Mouse (Mus musculus): ENCODE data around the gene Cd36. TPM values are rescaled to one million over a fixed set of nuclear protein-coding genes. Genes with fewer than 3 reads are reported as not detected.

Gene Cd36
- total and polyA plus RNA-seq, 2 experiments from 2014 or later: 2.2 to 2.6 TPM

- no peaks in the 10 kb centered on the region for H3K4me1 ChIP-seq (ENCODE audit: insufficient read depth, low read length)
- no peaks in the 10 kb centered on the region for H3K36me3 ChIP-seq (ENCODE audit: insufficient read depth, low read length)
- no peak overlapping the region for H3K4me2 ChIP-seq (ENCODE audit: low read depth, low read length, poor library complexity, severe bottlenecking)
- WGBS: 94% methylated on average over 3 of the region's 3 CpGs
- H3K9me3 ChIP-seq (ENCODE audit: low read length): no peaks in the 10 kb centered on the region
- ATAC-seq (ENCODE audit: low FRiP score) (no peak), DNase-seq (ENCODE audit: low spot score) (no peak)
- no peak for TF ChIP-seq CTCF (IDR thresholded peaks at IDR 0.05)
- no peak overlapping the region for H3K9ac ChIP-seq (replicated peaks; ENCODE audit: low read length, poor library complexity, severe bottlenecking)
- no peak overlapping the region for H3K27ac ChIP-seq (ENCODE audit: low read depth, low read length)
- no peak overlapping the region for H3K4me3 ChIP-seq (ENCODE audit: low read depth, low read length)
- no peaks in the 10 kb centered on the region for H3K27me3 ChIP-seq (ENCODE audit: insufficient read depth, low read length)
Measured at GRCm38 (mm10) chr5:17843921-17844320, 44.7 kb downstream of the Cd36 start.

DNA sequence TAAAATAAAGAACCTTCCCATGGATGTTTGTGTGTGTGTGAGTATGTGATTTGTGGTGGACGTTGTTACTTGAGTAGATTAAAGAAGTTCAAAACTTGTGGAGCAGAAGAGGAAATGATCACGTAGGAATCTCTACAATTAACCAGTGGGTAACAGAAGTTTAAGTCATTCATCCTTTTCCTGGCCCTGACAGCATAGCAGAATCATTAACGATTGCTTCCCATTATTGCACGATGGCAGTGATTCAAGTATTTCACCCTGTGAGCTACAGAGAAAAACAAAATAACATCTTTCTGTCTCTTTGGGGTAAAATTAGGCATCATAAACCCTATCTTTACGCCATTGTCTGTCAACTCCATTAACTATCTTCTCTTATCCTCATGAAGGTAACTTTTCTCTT lies 45.3 kb downstream of the Cd36 start:
- Histone ChIP-seq H3K27me3 (ENCODE audit: insufficient read depth, low read length) (no peaks in the 10 kb centered on the region), H3K4me1 (ENCODE audit: insufficient read depth, low read length) (no peaks in the 10 kb centered on the region), H3K4me3 (ENCODE audit: low read depth, low read length) (no peak overlapping the region), H3K9me3 (ENCODE audit: low read length) (no peaks in the 10 kb centered on the region), H3K36me3 (ENCODE audit: insufficient read depth, low read length) (no peaks in the 10 kb centered on the region), H3K4me2 (ENCODE audit: low read depth, low read length, poor library complexity, severe bottlenecking) (no peak overlapping the region), H3K9ac (replicated peaks; ENCODE audit: low read length, poor library complexity, severe bottlenecking) (no peak overlapping the region), H3K27ac (ENCODE audit: low read depth, low read length) (no peak overlapping the region)
- TF ChIP-seq CTCF (IDR thresholded peaks at IDR 0.05): no peak
- DNase-seq (ENCODE audit: low spot score): no peak
- ATAC-seq (ENCODE audit: low FRiP score): no peak
- 83% methylated on average over 5 of the region's 5 CpGs for WGBS

- ATAC-seq (ENCODE audit: low FRiP score): no peak
- H3K4me2 ChIP-seq (ENCODE audit: low read depth, low read length, poor library complexity, severe bottlenecking): no peak overlapping the region
- no peak overlapping the region for H3K4me3 ChIP-seq (ENCODE audit: low read depth, low read length)
- no peaks in the 10 kb centered on the region for H3K4me1 ChIP-seq (ENCODE audit: insufficient read depth, low read length)
- no peak for TF ChIP-seq CTCF (IDR thresholded peaks at IDR 0.05)
- no peak for DNase-seq (ENCODE audit: low spot score)
- H3K27me3 ChIP-seq (ENCODE audit: insufficient read depth, low read length): no peaks in the 10 kb centered on the region
- 83% methylated on average over 7 of the region's 7 CpGs for WGBS
- no peak overlapping the region for H3K9ac ChIP-seq (replicated peaks; ENCODE audit: low read length, poor library complexity, severe bottlenecking)
- no peak overlapping the region for H3K27ac ChIP-seq (ENCODE audit: low read depth, low read length)
- no peaks in the 10 kb centered on the region for H3K9me3 ChIP-seq (ENCODE audit: low read length)
- H3K36me3 ChIP-seq (ENCODE audit: insufficient read depth, low read length): no peaks in the 10 kb centered on the region
Measured at GRCm38 (mm10) chr5:17842111-17842729, 46.4 kb downstream of the Cd36 start.

- H3K9ac ChIP-seq (replicated peaks; ENCODE audit: low read length, poor library complexity, severe bottlenecking): no peak overlapping the region
- no peaks in the 10 kb centered on the region for H3K27me3 ChIP-seq (ENCODE audit: insufficient read depth, low read length)
- DNase-seq (ENCODE audit: low spot score) (no peak), ATAC-seq (ENCODE audit: low FRiP score) (no peak)
- no peaks in the 10 kb centered on the region for H3K36me3 ChIP-seq (ENCODE audit: insufficient read depth, low read length)
- no peaks in the 10 kb centered on the region for H3K9me3 ChIP-seq (ENCODE audit: low read length)
- no peaks in the 10 kb centered on the region for H3K4me1 ChIP-seq (ENCODE audit: insufficient read depth, low read length)
- WGBS: 71% methylated on average over 2 of the region's 2 CpGs
- no peak overlapping the region for H3K27ac ChIP-seq (ENCODE audit: low read depth, low read length)
- no peak overlapping the region for H3K4me3 ChIP-seq (ENCODE audit: low read depth, low read length)
- no peak for TF ChIP-seq CTCF (IDR thresholded peaks at IDR 0.05)
- no peak overlapping the region for H3K4me2 ChIP-seq (ENCODE audit: low read depth, low read length, poor library complexity, severe bottlenecking)
Measured at GRCm38 (mm10) chr5:17839549-17839948, 49.1 kb downstream of the Cd36 start.

- no peak overlapping the region for H3K27ac ChIP-seq (ENCODE audit: low read depth, low read length)
- ATAC-seq (ENCODE audit: low FRiP score) (no peak), DNase-seq (ENCODE audit: low spot score) (no peak)
- H3K4me1 ChIP-seq (ENCODE audit: insufficient read depth, low read length): no peaks in the 10 kb centered on the region
- 86% methylated on average over 4 of the region's 4 CpGs for WGBS
- TF ChIP-seq CTCF (IDR thresholded peaks at IDR 0.05): no peak
- no peaks in the 10 kb centered on the region for H3K36me3 ChIP-seq (ENCODE audit: insufficient read depth, low read length)
- no peak overlapping the region for H3K4me2 ChIP-seq (ENCODE audit: low read depth, low read length, poor library complexity, severe bottlenecking)
- no peaks in the 10 kb centered on the region for H3K27me3 ChIP-seq (ENCODE audit: insufficient read depth, low read length)
- H3K9ac ChIP-seq (replicated peaks; ENCODE audit: low read length, poor library complexity, severe bottlenecking): no peak overlapping the region
- no peak overlapping the region for H3K4me3 ChIP-seq (ENCODE audit: low read depth, low read length)
- H3K9me3 ChIP-seq (ENCODE audit: low read length): no peaks in the 10 kb centered on the region
Measured at GRCm38 (mm10) chr5:17836408-17836807, 52.2 kb downstream of the Cd36 start.

DNA sequence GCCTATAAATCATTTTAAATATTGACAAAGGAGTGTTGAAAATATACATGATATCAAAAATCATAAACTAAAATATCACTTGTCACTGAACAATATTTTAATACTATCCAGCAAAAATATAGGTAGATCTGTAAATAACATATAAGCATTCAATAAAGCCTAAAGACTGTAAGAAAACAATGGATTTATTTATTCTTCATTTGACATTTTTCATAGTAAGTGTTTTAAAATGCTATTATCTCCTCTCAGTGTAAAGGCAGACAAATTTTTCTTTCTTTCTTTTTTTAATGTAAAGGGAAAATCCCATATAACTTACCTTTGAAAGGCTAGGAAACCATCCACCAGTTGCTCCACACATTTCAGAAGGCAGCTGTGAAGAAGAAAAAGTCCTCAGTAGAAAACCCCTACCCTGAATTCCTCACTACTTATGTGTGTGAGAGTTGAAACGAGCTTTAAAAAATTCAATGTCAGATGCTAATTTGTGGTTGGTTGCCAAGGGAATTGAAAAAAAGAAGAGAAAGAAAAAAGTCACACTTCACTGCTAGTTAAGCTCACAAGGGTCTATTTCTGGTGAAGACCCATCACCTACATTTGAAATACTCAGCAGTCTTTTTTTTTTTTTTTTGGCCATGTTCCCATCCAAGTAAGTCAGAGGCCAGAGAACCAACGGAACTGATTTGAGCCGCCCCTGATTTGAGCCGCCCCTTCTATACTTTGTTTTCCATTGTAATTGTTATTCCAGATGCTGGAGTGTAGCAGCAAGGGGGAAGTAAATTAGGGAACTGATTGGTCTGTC lies 53.1 kb downstream of the Cd36 start:
- ATAC-seq (ENCODE audit: low FRiP score): no peak
- H3K36me3 ChIP-seq (ENCODE audit: insufficient read depth, low read length): no peaks in the 10 kb centered on the region
- no peak overlapping the region for H3K4me3 ChIP-seq (ENCODE audit: low read depth, low read length)
- no peaks in the 10 kb centered on the region for H3K4me1 ChIP-seq (ENCODE audit: insufficient read depth, low read length)
- no peaks in the 10 kb centered on the region for H3K27me3 ChIP-seq (ENCODE audit: insufficient read depth, low read length)
- no peaks in the 10 kb centered on the region for H3K9me3 ChIP-seq (ENCODE audit: low read length)
- no peak overlapping the region for H3K9ac ChIP-seq (replicated peaks; ENCODE audit: low read length, poor library complexity, severe bottlenecking)
- WGBS: 22% methylated on average over 4 of the region's 4 CpGs
- H3K4me2 ChIP-seq (ENCODE audit: low read depth, low read length, poor library complexity, severe bottlenecking): no peak overlapping the region
- H3K27ac ChIP-seq (ENCODE audit: low read depth, low read length): no peak overlapping the region
- TF ChIP-seq CTCF (IDR thresholded peaks at IDR 0.05): no peak
- no peak for DNase-seq (ENCODE audit: low spot score)

All from midbrain, postnatal 0 days (tissue).